Mouse (Mus musculus) embryo, embryonic 10.5 days (tissue): ENCODE measurements at regions not wholly inside any gene's neighbourhood (a gene's known extent, or its start where the extent isn't known, plus 50 kb on each side); places are given as distances from the start of the nearest gene placed in this dataset.

ENCODE experiments used
- DNase-seq: peaks from one replicate; pipeline ENCODE4 v3.0.0-alpha.2; 2015; ENCODE audit warnings: low spot score

DNA sequence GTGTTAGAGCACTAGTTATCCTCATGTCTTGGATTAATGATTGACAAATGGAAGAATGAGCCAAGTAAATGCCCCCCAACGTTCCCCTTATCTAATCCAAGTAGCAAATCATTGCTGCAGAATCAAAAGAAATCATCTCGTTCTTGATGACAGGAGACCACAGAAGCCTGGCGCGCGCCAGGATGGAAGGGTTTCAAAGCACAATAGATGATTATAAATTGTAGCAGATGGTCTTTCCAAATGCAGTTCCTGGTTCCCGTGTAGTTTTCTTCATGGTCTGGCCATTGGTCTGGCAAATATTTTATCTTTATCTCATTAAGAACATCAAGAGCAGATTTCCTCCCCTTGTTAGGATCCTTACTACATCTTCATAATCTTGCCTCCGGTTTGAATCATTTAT is 721.8 kb upstream of the Auts2 start:
- no peak for DNase-seq

DNA sequence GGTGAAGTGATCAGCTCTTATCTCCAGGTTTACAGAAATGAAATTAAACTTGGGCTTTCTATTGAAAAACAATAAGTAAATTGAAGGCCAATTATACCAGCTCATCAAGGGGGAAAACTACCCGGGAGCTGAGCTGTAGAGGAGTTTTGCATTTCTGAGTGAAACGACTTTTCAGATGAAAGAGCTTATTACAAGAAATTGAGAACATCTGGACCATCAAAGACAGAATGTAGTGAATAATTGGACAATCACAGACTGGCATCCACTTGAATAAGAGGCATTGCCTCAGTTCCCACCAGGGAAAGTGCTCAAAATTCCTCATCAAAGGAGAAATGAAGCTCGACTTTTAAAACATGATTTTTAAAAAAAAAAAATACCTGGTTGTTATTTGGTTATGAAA is 675.7 kb upstream of the Auts2 start:
- DNase-seq = no peak

DNA sequence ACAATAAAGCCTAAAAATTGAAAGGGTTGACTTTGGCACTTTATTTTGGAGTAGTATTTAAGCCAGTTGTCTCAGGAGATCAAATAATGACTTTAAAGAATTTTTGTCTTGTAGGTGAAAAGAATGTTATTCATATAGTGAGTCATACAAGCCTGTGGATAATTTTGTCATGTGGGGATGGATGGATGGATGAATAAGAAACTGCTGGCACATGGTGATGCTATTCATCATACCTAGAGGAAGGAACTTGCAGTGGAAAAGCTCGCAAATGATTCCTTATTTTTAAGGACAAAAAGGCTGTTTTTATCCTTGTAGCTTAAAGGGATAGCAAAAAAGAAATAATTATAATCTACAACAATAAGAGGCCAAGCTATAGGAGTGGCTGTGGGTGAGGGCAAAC is 655.4 kb upstream of the Auts2 start:
- no peak for DNase-seq

DNA sequence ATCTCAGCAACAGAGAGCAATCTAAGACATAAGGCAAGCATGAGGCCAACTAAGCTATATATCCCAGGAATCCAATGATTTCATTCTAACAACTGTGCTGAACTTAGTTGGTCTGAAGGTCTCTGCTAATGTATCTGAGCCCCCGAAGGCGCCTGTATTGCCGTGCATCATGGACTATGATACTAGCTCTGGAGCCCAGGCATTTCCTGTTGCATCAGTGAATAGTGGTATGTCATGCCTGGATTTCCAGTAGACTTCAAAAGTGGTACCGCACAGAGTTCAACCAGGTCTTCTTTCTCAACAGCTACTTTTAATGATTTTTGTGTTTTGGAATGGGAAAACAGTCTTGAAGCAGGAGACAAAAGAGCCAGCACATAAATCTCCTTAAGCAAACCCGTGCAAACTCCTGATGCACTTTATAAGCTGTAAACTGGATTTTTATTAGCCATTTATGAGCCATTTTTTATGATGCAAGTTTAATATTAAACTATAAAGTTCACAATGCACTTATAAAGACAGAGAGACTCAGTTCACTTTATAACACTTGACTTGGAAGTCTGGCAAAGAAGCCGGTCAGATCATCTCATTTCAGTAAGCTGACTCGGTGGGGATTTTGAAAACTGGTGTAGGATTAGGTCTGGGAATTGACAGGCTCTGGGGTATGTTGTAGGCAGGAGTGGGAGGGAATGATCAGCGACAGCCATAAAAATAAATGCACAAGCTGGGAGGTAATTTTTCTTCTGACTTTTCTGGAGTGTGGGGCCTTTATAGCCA is 646.8 kb upstream of the Auts2 start:
- DNase-seq = no peak

DNA sequence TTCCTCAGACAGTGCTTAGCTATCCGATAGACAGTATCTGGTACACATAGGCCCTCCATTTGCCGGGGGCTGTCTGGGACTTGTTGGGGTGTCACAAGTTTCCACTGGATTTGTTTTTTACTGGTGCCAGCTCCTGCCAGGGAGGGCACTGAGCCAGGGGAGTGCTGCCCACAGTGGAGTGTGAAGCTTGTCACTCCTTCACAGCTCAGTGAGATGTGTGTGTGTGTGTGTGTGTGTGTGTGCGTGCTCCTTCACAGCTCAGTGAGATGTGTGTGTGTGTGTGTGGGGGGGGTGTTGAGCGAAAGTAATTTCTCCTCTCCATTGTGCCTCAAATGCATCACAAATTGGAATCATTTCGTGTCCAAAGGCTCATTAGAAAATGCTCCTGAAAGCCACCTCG is 632.5 kb upstream of the Auts2 start:
- DNase-seq = no peak

DNA sequence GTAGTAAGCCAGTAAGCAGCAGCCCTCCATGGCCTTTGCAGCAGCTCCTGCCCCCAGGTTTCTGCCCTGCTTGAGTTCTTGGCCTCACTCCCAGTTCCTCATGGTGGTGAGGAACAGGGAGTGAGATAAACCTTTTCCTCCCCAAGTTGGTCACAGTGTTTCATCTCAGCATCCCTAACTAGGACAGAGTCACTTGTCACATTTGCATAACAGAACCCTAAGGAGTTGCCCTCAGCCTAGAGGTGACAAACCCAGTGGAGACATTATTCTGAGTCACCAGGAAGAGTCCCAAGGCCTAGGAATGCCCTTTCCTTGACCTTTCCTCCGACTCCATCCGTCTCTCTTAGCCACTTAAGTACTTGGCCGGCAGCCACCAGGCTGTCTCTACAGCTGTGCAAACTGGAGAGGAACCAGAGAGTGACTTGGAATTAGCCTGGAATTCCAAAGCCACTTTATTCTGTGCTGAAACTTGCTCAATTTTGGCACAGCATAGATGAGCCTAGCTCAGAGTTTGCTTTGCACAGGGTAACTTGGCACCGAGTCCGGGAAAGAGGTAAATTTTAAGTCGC is 630.1 kb upstream of the Auts2 start:
- DNase-seq = peak; percentile 47

GRCm38 (mm10) chr5:133172686-133173085 is 629.5 kb upstream of the Auts2 start:
- no peak for DNase-seq

- DNase-seq = peak; percentile 10
Observed at GRCm38 (mm10) chr5:133171266-133171665, 628.1 kb upstream of the Auts2 start.

- DNase-seq = peak; percentile 29
Observed at GRCm38 (mm10) chr5:133167576-133167975, 624.4 kb upstream of the Auts2 start.

- no peak for DNase-seq
Observed at GRCm38 (mm10) chr5:133167001-133167461, 623.9 kb upstream of the Auts2 start.

- no peak for DNase-seq
Observed at GRCm38 (mm10) chr5:133156115-133156857, 613.1 kb upstream of the Auts2 start.

GRCm38 (mm10) chr5:133145996-133146395 is 602.9 kb upstream of the Auts2 start:
- DNase-seq = no peak

GRCm38 (mm10) chr5:133143679-133144078 is 600.5 kb upstream of the Auts2 start:
- DNase-seq = no peak

DNA sequence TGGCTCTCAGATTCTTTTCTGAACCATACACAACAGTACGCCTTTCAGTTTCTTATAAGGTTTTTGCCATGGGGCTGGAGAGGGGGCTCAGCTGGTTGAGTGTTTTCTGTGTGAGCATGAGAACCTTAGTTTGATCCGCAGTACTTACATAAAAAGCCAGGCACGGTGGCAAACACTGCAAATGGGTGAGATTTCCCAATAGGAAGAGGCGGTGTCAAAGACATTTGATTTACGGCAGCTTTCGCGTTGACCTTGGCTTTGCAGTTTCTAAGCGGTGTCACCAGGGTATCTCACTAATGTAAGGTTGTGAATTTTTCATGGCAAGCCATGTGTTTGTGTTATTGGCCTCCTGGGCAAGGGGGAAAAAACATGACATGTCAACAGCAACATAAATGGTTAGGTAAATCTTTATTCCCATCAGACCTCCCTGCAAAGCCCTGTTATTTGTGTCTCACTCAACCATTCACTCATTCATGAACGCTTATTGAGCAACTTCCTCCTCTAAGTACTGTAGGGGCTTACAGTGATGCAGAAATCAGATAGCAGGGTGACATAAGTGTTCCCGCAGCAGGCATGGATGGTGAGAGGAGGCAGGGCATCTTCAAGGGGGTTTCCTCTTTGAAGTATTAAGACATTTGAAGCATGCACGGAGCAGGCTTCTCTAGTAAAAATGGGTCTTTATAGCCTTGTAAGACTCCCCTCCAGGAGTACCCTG is 599.4 kb upstream of the Auts2 start:
- DNase-seq = peak; percentile 17

DNA sequence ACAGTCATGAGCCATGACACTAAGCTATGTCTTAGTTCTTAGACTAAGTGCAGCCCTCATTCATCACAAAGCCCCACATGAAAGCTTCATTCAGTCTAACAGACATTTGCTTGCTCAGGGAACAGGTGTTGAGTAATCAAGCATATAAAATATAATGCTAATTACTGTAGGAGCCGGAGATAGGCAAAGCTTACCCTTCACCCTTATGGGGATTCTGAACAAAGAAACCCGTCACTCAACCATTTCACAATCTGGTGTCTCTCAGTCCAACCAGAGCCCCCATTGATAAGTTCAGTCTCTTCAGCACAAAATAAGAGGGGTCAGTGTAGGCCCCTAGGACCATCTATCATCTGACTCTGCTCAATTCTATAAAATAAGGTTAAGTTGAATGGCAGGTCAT is 587.9 kb upstream of the Auts2 start:
- DNase-seq = peak; percentile 8

GRCm38 (mm10) chr5:133130316-133130715 is 587.2 kb upstream of the Auts2 start:
- DNase-seq = no peak

- no peak for DNase-seq
Observed at GRCm38 (mm10) chr5:133124223-133124622, 581.1 kb upstream of the Auts2 start.

DNA sequence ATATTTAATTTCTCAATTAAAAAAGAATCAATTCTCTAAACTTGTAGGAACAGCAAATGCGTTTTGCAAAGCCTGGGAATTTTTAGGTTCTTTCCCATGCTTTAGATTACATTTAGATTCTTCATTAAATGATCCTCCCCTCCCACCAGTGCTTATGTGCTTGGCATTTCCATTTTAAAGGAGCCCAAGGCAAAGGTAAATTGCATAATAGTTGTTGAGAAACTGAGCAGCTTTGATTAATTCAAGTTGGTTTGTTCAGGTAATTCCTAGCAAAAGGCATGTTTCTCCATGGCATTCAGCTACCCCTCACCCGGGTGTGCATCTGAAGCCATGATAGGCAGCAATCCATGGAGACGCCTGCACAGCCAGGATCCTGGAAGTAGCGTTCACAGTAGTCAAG is 570.8 kb upstream of the Auts2 start:
- DNase-seq = no peak

DNA sequence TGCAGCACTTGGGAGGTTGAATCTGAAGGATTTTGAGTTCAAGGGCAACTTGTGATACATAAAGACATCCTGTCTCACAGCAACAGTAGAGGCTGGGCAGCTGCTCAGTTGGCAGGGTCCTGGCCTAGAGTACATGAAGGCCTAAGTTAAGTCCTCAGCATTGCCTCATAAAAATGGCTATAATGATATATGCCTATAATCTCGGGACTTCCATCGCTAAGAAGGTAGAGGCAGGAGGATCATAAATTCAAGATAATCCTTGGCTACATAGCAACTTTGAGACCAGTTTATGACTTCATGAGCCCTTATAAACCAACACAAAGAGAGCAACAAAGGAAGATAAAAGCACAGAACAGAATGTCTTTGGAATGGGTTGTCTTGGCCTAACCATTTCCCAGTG is 570.0 kb upstream of the Auts2 start:
- no peak for DNase-seq

DNA sequence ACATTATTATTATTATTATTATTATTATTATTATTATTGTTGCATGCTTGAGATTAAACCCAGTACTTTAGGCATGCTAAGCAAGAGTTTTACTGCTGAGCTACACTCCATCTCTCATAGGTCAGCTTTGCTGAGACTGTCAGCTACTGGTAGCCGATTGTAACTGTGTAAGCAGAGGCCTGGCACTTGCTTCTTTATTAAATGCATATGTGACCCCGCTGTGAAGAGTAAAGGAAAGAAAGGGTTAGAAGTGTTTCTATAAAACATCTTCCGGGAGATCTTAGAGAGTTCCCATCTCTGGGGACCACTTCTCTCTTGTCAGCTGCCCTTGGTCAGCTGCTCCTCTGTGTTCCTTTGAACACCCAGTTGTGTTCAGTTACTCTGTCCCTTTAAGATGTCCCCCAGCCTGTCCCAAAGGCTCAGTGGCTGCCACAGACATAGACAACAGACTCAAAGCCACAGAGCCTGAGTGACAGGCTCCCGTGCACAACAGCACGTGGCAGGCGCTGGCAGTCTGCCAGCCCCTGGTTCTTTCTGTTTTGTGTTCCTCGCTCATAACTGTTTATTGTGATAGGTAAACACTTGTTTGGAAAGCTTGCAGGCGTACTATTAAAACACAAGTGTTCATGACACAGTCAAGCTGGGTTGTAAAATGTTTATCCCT is 563.7 kb upstream of the Auts2 start:
- DNase-seq = peak; percentile 65

- peak; percentile 21 for DNase-seq
Observed at GRCm38 (mm10) chr5:133096340-133096739, 553.2 kb upstream of the Auts2 start.

- DNase-seq = no peak
Observed at GRCm38 (mm10) chr5:133084859-133085258, 541.7 kb upstream of the Auts2 start.
